Mouse (Mus musculus) megakaryocyte, embryonic 14.5 days (primary cell): Measurements from ENCODE around the gene Prm2.

Experiments
- FLI1 ChIP-seq: IDR thresholded peaks from 2 replicates; pipeline ENCODE4 v1.6.1; 2012; ENCODE audit warnings: low read length, inconsistent platforms, mixed read lengths
- GATA1 ChIP-seq: IDR thresholded peaks from 3 replicates; pipeline ENCODE4 v1.6.1; 2012; ENCODE audit warnings: mixed read lengths, low read length, inconsistent platforms, borderline replicate concordance

DNA sequence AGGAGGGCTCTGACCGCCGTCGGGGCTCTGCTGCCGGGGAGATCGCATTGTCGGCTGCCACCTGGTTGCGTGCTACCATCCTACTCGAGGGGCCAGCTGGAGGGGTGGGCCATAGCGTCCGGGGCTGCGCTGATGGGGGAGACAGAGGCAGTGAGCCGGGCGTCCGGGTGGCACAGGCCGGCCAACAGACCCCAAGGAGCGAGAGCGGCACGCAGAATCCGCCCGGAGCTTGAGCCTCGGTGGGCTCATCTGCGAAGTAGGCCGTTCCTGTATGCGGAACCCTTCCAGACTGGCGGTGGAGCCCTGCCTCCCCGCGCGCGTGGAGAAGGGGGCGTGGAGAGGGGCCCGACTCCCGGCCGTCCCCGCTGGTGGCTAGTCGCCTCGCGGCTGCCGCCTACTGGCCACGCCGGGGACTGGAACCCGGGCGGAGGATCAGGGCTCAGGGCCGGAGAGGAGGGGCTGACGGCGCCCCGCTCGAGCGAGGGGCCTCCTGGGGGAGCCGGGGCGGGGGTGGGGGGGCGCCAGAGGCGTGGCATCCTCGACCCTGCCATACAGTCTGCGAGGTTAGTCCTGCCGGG lies 11.1 kb downstream of the Prm2 start:
- TF ChIP-seq GATA1 (no peak), FLI1 (no peak)
